Mouse (Mus musculus) liver, embryonic 13.5 days (tissue): ENCODE measurements at regions not wholly inside any gene's neighbourhood (a gene's known extent, or its start where the extent isn't known, plus 50 kb on each side); places are given as distances from the start of the nearest gene placed in this dataset.

ENCODE experiments used
- ATAC-seq: fragments of 200-750 bp; cut with Nextera tagmentation; 2 replicates; pipeline ENCODE4 v1.8.0; 2017; ENCODE audit warnings: low read depth, mild to moderate bottlenecking, moderate number of reproducible peaks, moderate library complexity
- DNase-seq: peaks from one replicate; pipeline ENCODE4 v3.0.0; 2022
- H3K27ac ChIP-seq: fragments of 300-500 bp; sonication (generic); 2 replicates; pipeline ENCODE4 v1.5.1; 2015; ENCODE audit warnings: moderate library complexity, mild to moderate bottlenecking, inconsistent platforms
- H3K27me3 ChIP-seq: fragments of 300-500 bp; sonication (generic); 2 replicates; pipeline ENCODE4 v1.6.1; 2015; ENCODE audit warnings: mild to moderate bottlenecking, inconsistent platforms
- H3K36me3 ChIP-seq: fragments of 300-500 bp; sonication (generic); 2 replicates; pipeline ENCODE4 v1.6.1; 2015; ENCODE audit warnings: mild to moderate bottlenecking, inconsistent platforms
- H3K4me1 ChIP-seq: fragments of 300-500 bp; sonication (generic); replicated peaks from 2 replicates; pipeline ENCODE4 v1.6.1; 2015; ENCODE audit warnings: inconsistent platforms
- H3K4me2 ChIP-seq: fragments of 300-500 bp; sonication (generic); 2 replicates; pipeline ENCODE4 v1.6.1; 2015; ENCODE audit warnings: inconsistent platforms, mild to moderate bottlenecking, moderate library complexity
- H3K4me3 ChIP-seq: fragments of 300-500 bp; sonication (generic); replicated peaks from 2 replicates; pipeline ENCODE4 v1.5.1; 2015; ENCODE audit warnings: mild to moderate bottlenecking, inconsistent platforms
- H3K9ac ChIP-seq: fragments of 300-500 bp; sonication (generic); 2 replicates; pipeline ENCODE4 v1.6.1; 2015; ENCODE audit warnings: mild to moderate bottlenecking, inconsistent platforms
- H3K9me3 ChIP-seq: fragments of 300-500 bp; sonication (generic); replicated peaks from 2 replicates; pipeline ENCODE4 v1.6.1; 2016; ENCODE audit warnings: inconsistent platforms
- WGBS: fragments of 180-500 bp; shearing (Covaris S2); methylation state at CpG from one replicate; pipeline ENCODE4 v1.1.7; 2015; ENCODE audit not compliant: insufficient replicate concordance; 5-methylcytosine and 5-hydroxymethylcytosine counted together

DNA sequence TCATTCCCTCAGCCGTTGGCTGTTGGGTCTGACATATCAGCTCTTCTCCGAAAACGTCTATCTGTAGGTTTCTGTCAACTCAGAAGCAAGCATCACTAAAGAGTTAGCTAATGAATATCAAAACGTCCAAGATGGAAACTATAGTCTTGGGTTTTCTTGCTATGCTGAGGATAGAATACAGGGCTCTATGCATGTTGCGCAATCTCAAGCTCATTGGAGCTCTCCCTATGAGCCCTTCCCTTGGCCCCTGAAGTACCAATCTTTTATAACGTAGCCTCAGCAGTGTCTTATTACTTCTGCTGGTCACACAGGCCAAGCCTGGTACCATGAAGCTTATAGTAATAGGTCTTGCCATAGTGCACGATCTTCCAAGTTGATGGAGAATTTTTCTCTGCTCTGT, 122.1 kb upstream of the 4930412O13Rik start:
- ATAC-seq (no peak), DNase-seq (no peak)
- H3K27ac ChIP-seq = no peak overlapping the region
- no peaks in the 10 kb centered on the region for H3K4me1 ChIP-seq
- no peaks in the 10 kb centered on the region for H3K27me3 ChIP-seq
- H3K9me3 ChIP-seq = no peaks in the 10 kb centered on the region
- H3K4me3 ChIP-seq = no peak overlapping the region
- H3K4me2 ChIP-seq = no peak overlapping the region
- WGBS = 62% methylated on average over 7 of the region's 7 CpGs
- no peak overlapping the region for H3K9ac ChIP-seq
- no peaks in the 10 kb centered on the region for H3K36me3 ChIP-seq

DNA sequence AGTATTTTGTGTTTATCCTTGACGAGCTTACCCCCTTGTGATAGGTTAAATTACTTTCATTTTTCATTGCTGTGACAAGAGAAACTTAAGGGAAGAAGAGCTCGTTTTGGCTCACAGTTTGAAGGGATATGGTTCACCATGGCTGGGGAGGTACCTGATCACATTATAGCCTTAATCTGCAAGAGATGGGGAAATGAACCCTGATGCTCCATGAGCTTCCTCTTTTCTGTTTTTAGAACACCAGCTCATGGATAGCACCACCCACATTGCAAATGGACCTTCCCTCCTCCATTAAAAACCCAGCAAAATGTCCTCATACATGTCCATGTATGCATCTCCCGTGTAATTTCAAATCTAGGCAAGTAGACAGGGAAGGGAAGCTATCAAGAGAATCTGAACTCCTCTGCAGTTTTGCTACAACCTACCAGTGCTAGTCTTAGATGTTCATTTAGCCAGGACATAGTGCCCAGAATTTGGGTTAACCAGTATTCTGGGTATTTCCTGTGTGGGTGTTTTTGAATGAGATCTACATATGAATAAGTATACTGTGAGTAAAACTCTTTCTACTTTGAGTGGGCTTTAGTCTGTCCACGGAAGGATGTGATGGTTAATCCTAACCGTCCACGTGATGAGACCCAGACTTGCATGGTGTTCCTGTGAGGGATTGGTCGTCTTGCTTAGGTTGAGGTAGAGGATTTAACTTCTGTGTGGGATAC, 121.5 kb upstream of the 4930412O13Rik start:
- Histone ChIP-seq H3K9ac (no peak overlapping the region), H3K27me3 (no peaks in the 10 kb centered on the region), H3K4me3 (no peak overlapping the region), H3K27ac (no peak overlapping the region), H3K4me2 (no peak overlapping the region), H3K9me3 (no peaks in the 10 kb centered on the region), H3K4me1 (no peaks in the 10 kb centered on the region), H3K36me3 (no peaks in the 10 kb centered on the region)
- WGBS = 52% methylated on average over 7 of the region's 7 CpGs
- DNase-seq (no peak), ATAC-seq (no peak)

DNA sequence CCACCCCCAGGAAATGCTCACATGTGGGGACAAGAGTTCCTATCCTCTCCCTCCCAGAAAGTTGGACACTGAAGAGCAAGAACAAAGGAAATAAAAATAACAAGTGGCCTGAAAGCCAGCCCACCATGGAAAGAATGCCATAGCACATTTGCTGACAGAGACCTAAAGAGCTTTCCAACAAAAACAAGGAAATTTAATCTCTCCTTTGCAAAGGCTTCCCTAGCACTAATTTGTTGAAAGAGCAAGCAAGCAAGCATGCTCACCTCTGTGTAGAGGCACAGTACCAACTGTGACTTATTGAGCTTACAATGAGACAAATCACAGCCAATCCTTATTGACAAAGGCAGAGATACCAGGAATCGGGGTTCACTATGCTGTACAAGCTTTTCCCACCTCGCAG, 100.9 kb upstream of the 4930412O13Rik start:
- H3K4me1 ChIP-seq = no peaks in the 10 kb centered on the region
- no peaks in the 10 kb centered on the region for H3K9me3 ChIP-seq
- H3K4me2 ChIP-seq = no peak overlapping the region
- 58% methylated on average over 2 of the region's 2 CpGs for WGBS
- ATAC-seq (no peak), DNase-seq (no peak)
- no peaks in the 10 kb centered on the region for H3K36me3 ChIP-seq
- no peaks in the 10 kb centered on the region for H3K27me3 ChIP-seq
- H3K9ac ChIP-seq = no peak overlapping the region
- no peak overlapping the region for H3K4me3 ChIP-seq
- no peak overlapping the region for H3K27ac ChIP-seq

DNA sequence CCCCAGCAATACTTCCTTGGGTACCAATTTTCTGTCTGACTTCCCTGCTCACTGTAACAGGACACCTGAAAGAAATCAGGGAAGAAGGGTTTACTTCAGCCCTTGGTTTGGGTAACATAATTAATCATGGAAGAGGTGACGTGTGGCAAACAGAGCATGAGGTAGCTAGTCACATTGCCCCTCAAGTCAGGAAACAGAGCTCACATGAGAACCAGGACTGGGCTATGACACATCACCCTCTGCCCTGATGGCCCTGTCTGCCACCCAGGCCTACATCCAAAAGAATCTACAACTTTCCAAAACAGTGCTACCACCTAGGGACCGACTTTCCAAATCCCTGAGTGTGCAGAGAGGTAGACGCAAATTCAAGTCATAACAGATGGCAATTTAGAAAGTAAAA, 98.4 kb upstream of the 4930412O13Rik start:
- Histone ChIP-seq H3K4me1 (no peaks in the 10 kb centered on the region), H3K36me3 (no peaks in the 10 kb centered on the region), H3K9ac (no peak overlapping the region), H3K27me3 (no peaks in the 10 kb centered on the region), H3K4me3 (no peak overlapping the region), H3K27ac (no peak overlapping the region), H3K9me3 (no peaks in the 10 kb centered on the region), H3K4me2 (no peak overlapping the region)
- no peak for DNase-seq
- no peak for ATAC-seq
- WGBS = 68% methylated on average over 3 of the region's 3 CpGs

DNA sequence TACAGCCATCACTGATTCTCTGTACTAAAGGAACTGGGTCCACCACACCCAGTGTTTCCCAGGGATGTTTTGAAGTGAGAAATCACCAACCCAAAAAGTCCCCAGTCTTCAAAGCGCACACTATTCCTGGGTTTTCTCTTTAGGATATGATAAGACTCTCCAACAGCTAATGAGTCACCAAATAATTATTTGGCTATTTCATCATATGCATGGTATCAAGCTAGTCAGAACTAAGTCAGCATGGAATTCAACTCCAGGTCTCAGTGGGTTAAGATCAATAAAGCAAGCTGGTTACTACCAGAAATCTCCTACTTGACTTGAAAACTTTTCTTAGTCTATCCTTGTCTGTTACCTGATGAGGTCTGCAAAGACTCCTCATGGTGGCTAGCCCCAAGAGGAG, 89.1 kb upstream of the 4930412O13Rik start:
- no peak overlapping the region for H3K27ac ChIP-seq
- 55% methylated on average over 1 of the region's 1 CpGs for WGBS
- H3K4me3 ChIP-seq = no peak overlapping the region
- H3K4me1 ChIP-seq = no peaks in the 10 kb centered on the region
- ATAC-seq = no peak
- H3K9me3 ChIP-seq = no peaks in the 10 kb centered on the region
- no peak overlapping the region for H3K9ac ChIP-seq
- DNase-seq = no peak
- H3K27me3 ChIP-seq = no peaks in the 10 kb centered on the region
- H3K4me2 ChIP-seq = no peak overlapping the region
- H3K36me3 ChIP-seq = no peaks in the 10 kb centered on the region

DNA sequence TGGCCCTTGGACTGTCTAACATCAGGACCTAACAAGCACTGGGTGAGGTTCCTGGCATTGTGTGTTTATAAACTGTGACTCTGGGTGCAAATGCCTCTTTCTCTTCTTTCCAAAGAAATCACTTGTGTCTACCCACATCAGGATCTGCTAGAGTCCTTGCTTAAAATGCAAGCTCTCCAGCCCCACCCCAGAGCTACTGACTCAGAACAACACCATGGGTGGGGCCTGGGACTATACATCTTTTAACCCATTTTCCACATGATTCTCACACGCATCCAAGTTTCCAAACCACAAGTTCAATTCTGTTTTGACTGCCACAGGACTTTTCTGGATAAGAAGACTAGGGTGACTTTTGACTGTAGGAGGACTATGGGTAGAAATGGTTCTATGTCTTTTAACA, 88.7 kb upstream of the 4930412O13Rik start:
- no peak overlapping the region for H3K4me3 ChIP-seq
- H3K9ac ChIP-seq = no peak overlapping the region
- DNase-seq (no peak), ATAC-seq (no peak)
- 69% methylated on average over 1 of the region's 1 CpGs for WGBS
- H3K27me3 ChIP-seq = no peaks in the 10 kb centered on the region
- H3K27ac ChIP-seq = no peak overlapping the region
- no peaks in the 10 kb centered on the region for H3K4me1 ChIP-seq
- H3K36me3 ChIP-seq = no peaks in the 10 kb centered on the region
- no peaks in the 10 kb centered on the region for H3K9me3 ChIP-seq
- no peak overlapping the region for H3K4me2 ChIP-seq

DNA sequence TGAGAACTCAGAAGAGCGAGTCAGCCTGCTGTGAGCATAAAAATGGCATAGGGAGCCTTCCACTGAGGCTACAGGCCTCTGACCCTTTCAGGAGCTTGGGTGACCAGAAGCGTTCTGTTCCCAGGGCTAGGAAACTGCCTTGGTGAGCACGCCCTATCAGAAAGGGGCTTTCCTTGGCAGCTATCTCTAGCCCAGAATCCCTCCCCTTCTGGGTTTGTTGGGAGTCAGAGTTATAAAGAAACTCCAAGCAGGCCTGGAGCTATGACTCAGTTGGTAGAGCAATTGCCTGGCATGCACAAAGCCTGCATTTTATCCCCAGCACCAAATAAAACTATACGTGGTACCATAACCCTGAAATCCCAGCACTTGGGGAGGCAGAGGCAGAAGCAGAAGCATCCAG, 85.7 kb upstream of the 4930412O13Rik start:
- DNase-seq (no peak), ATAC-seq (no peak)
- Histone ChIP-seq H3K9me3 (no peaks in the 10 kb centered on the region), H3K4me1 (no peaks in the 10 kb centered on the region), H3K4me3 (no peak overlapping the region), H3K27ac (no peak overlapping the region), H3K9ac (no peak overlapping the region), H3K36me3 (no peaks in the 10 kb centered on the region), H3K4me2 (no peak overlapping the region), H3K27me3 (no peaks in the 10 kb centered on the region)
- whole genome bisulfite sequencing = 65% methylated on average over 4 of the region's 4 CpGs

DNA sequence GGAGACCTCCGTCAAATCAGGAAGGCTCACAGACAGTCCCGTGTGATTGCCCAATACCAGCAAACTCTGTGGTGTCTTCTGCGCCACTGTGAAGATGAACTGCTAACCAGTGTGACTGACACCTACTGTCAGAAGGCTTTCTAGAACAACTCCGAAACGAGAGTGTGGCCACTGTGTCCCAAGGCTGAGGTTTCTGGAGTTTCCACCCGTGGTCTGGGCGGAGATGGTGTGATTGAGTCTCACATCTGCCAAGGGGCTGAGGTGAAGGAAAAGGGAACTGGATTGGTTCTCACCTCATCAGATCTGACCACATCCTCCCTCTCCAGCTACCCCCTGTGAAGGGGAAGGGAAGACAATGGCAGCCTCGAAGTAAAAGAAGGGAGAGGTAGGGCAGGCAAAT, 79.6 kb upstream of the 4930412O13Rik start:
- H3K4me1 ChIP-seq = no peaks in the 10 kb centered on the region
- no peak overlapping the region for H3K9ac ChIP-seq
- ATAC-seq (no peak), DNase-seq (no peak)
- H3K27me3 ChIP-seq = no peaks in the 10 kb centered on the region
- H3K4me3 ChIP-seq = no peak overlapping the region
- no peaks in the 10 kb centered on the region for H3K9me3 ChIP-seq
- no peak overlapping the region for H3K4me2 ChIP-seq
- H3K27ac ChIP-seq = no peak overlapping the region
- WGBS = 18% methylated on average over 8 of the region's 8 CpGs
- no peaks in the 10 kb centered on the region for H3K36me3 ChIP-seq

DNA sequence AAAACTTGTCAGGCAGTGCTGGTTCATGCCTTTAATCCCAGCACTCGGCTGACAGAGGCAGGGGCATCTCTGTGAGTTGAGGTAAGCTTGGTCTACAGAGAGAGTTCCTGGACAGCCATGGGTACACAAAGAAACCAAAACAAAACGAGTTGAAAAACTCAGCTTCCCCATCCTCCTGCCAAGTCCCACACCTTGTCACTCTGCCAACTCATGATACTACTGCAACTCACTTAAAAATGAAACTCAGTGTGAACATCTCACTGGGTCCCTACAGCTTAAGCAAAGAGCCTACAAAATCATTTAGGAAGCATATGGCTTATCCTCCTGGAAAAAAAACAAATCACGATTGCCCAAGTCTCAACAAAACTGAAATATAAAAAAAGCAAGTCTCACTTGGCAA, 76.7 kb upstream of the 4930412O13Rik start:
- Histone ChIP-seq H3K4me2 (no peak overlapping the region), H3K4me3 (no peak overlapping the region), H3K9ac (no peak overlapping the region), H3K4me1 (no peaks in the 10 kb centered on the region), H3K27me3 (no peaks in the 10 kb centered on the region), H3K27ac (no peak overlapping the region), H3K36me3 (no peaks in the 10 kb centered on the region), H3K9me3 (no peaks in the 10 kb centered on the region)
- WGBS = 32% methylated on average over 3 of the region's 3 CpGs
- ATAC-seq = no peak
- DNase-seq = no peak

DNA sequence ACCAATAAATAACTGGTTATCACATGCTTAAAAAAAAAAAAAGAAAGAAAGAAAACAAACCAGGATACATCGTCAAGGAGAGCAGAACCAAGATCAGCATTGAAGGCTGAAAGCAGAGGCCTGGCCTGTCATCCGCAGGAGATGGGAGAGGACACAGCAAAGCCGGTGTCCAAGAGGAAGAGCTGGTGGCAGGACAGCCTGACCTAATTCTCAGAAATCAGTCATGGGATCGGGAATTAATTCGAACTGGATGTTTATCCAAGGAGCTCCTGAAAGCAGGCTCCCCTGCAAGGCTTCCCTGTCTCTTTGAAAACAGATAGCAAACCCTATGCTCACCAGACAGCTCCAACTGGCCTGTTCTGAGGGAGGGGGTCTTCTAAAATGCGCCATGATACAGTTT, 75.5 kb upstream of the 4930412O13Rik start:
- no peaks in the 10 kb centered on the region for H3K4me1 ChIP-seq
- no peak overlapping the region for H3K9ac ChIP-seq
- no peak overlapping the region for H3K27ac ChIP-seq
- no peaks in the 10 kb centered on the region for H3K27me3 ChIP-seq
- no peak for ATAC-seq
- 62% methylated on average over 6 of the region's 6 CpGs for WGBS
- no peak overlapping the region for H3K4me3 ChIP-seq
- H3K4me2 ChIP-seq = no peak overlapping the region
- DNase-seq = no peak
- H3K9me3 ChIP-seq = no peaks in the 10 kb centered on the region
- H3K36me3 ChIP-seq = no peaks in the 10 kb centered on the region
